Mouse (Mus musculus) thymus, adult 2 months (tissue): ENCODE data around the gene Cd63. TPM values are rescaled to one million over a fixed set of nuclear protein-coding genes. Genes with fewer than 3 reads are reported as not detected.

Source experiments
- DNase-seq: peaks from one replicate; pipeline ENCODE4 v3.0.0; 2021
- H3K27ac ChIP-seq: fragments of 200-500 bp; 2 replicates; pipeline ENCODE4 v1.5.1; 2012; ENCODE audit warnings: low read length, control low read depth; ENCODE audit not compliant: control insufficient read depth, insufficient read depth
- H3K27me3 ChIP-seq: fragments of 200-500 bp; 2 replicates; pipeline ENCODE4 v1.6.1; 2012; ENCODE audit warnings: mild to moderate bottlenecking, low read length, moderate library complexity, mixed read lengths; ENCODE audit not compliant: control insufficient read depth, insufficient read depth
- H3K36me3 ChIP-seq: fragments of 200-500 bp; 2 replicates; pipeline ENCODE4 v1.6.1; 2012; ENCODE audit warnings: mild to moderate bottlenecking, low read length, moderate library complexity; ENCODE audit not compliant: control insufficient read depth, insufficient read depth
- H3K4me1 ChIP-seq: fragments of 200-500 bp; replicated peaks from 2 replicates; pipeline ENCODE4 v1.6.1; 2012; ENCODE audit warnings: low read length; ENCODE audit not compliant: control insufficient read depth, insufficient read depth
- H3K4me3 ChIP-seq: fragments of 200-500 bp; 2 replicates; pipeline ENCODE4 v1.5.1; 2012; ENCODE audit warnings: mild to moderate bottlenecking, low read length, control low read depth, moderate library complexity; ENCODE audit not compliant: control insufficient read depth, insufficient read depth
- CTCF ChIP-seq: fragments of 200-500 bp; IDR thresholded peaks from 2 replicates; pipeline ENCODE4 v1.5.1; 2012; ENCODE audit warnings: mild to moderate bottlenecking, control low read depth, low read length, moderate library complexity, borderline replicate concordance; ENCODE audit not compliant: control insufficient read depth, poor library complexity, insufficient read depth; ENCODE audit errors: extremely low read depth
- POLR2A ChIP-seq: fragments of 200-500 bp; IDR thresholded peaks from 2 replicates; pipeline ENCODE4 v1.6.1; 2012; ENCODE audit warnings: mild to moderate bottlenecking, low read length, control low read depth, moderate library complexity; ENCODE audit not compliant: control insufficient read depth, poor library complexity, insufficient read depth; ENCODE audit errors: extremely low read depth
- WGBS: fragments of 180-500 bp; shearing (Covaris S2); methylation state at CpG from one replicate; pipeline ENCODE4 v1.1.7; 2018; 5-methylcytosine and 5-hydroxymethylcytosine counted together
- polyA plus RNA-seq: library from polyadenylated mRNA; depleted of rRNA; stranded (reverse); fragments of >200 nt; gene quantifications from 2 replicates; pipeline ENCODE4 v1.2.3, GENCODE M21; 2012

Gene Cd63
- polyA plus RNA-seq, 1 experiment: 62.1 TPM

DNA sequence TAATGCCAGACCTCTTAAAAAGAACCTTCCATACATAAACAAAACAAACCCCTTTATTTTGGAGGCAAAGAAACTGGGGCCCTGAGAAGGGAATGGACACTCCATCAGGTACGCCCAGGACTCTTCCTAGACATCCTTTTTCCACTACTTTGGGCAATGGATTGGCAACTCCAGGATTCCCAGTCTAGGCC lies 21.9 kb downstream of the Cd63 start, which contains the start of gene Rdh5:
TSS of gene Rdh5 (minus strand) at position 67 of the 191 bp plus-strand sequence.
- H3K27ac ChIP-seq: no peak within 1 kb of the TSS
- TF ChIP-seq POLR2A (no peak), CTCF (no peak)
- WGBS: 69% methylated on average over 1 of the region's 1 CpGs
- no peaks in the 10 kb centered on the region for H3K36me3 ChIP-seq
- no peaks in the 10 kb centered on the region for H3K27me3 ChIP-seq
- peaks cover 15% of the 10 kb centered on the region for H3K4me1 ChIP-seq
- H3K4me3 ChIP-seq: peak within 1 kb of the TSS; percentile 77
- DNase-seq: no peak

DNA sequence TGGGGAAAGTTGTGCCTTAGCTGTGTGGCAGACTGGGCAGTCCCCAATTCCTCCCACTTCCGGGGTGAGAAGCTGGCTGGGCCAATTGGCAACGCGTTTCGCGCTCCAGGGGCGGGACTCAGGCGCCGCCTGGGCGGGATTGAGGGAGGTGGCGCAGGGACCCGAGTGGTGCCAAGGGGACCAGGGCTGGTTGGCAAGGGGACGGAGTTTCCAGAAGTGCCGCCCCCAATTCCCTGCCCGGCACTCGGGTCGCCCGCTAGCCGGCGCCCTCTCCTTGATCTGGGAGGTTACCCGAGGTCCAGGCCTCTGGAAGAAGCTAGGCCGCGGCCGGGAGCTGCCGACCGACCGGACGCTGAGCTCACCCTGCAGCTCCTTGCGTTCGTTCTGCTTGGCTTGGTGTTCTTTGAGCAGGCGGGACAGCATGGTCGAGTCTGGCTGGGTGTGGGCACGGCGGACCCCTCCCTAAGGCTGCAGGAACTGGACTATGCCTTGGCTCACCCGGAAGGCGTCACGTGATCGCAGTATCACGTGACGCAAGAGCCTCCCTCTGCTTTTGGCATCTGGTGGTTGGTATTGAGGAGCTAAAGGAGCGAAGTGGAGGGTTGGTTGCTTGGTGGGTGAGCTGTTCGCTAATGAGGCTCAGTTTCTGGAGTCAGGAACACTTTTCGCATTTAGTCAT lies 22.4 kb downstream of the Cd63 start:
- 0 out of 2 replicates have a peak, but pooled peaks have one; percentile 16 for TF ChIP-seq CTCF
- TF ChIP-seq POLR2A: peak; percentile 43; the same call in 1 of the 2 replicates
- H3K4me3 ChIP-seq: peak overlapping the region; percentile 77
- peak; percentile 96 for DNase-seq
- under 1% methylated on average over 42 of the region's 42 CpGs for WGBS
- no peak overlapping the region for H3K27ac ChIP-seq
- H3K4me1 ChIP-seq: peaks cover 15% of the 10 kb centered on the region
- H3K27me3 ChIP-seq: no peaks in the 10 kb centered on the region
- H3K36me3 ChIP-seq: no peaks in the 10 kb centered on the region

DNA sequence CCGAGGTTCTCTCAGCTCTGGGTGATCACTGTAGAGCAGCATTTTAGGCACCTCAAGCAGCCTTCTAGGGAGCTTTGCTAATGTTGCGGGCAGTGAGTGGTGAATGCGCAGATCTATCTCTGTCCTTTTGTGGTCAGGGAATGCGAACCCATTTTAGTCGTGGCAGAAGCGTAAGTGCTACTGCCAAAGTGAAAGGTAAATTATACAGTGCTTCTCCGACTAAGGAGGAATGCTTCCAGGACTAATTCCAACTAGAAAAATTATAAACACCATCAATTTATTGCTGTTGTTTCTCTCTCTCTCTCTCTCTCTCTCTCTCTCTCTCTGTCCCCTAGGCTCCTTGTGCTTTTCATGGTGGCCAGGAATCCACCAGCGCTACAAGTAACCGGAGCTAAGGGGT lies 23.1 kb downstream of the Cd63 start, which contains the start of gene Bloc1s1:
TSS of gene Bloc1s1 (minus strand) at position 101 of the 400 bp plus-strand sequence.
- Histone ChIP-seq H3K27me3 (no peaks in the 10 kb centered on the region), H3K4me1 (peaks cover 15% of the 10 kb centered on the region), H3K4me3 (peak within 1 kb of the TSS; percentile 77), H3K36me3 (no peaks in the 10 kb centered on the region), H3K27ac (no peak within 1 kb of the TSS)
- WGBS: 31% methylated on average over 9 of the region's 9 CpGs
- no peak for DNase-seq
- no peak for TF ChIP-seq POLR2A
- TF ChIP-seq CTCF: no peak

DNA sequence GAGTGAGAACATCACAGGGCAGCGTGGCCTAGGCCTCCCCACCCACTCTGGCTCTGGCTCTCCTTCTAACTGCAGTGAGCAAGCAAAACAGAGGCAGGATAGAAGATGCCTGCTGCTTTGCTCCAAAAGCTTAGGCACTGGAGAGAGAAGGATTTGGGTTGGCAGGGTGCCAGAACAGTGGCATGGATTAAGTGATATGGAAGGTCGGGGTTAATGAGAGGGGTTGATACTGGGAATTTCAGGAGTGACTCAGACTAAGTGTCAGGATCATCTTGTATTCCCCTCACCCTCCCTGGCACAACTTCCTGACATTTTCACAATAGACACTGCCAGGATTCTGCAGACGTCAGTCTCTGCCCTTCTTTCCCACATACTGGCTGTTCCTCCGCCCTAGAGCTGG lies 27.6 kb downstream of the Cd63 start:
- Histone ChIP-seq H3K36me3 (no peaks in the 10 kb centered on the region), H3K4me3 (no peak overlapping the region), H3K4me1 (peaks cover 6% of the 10 kb centered on the region), H3K27me3 (peaks cover 4% of the 10 kb centered on the region), H3K27ac (no peak overlapping the region)
- TF ChIP-seq CTCF: no peak
- no peak for TF ChIP-seq POLR2A
- 78% methylated on average over 4 of the region's 4 CpGs for WGBS
- DNase-seq: no peak

DNA sequence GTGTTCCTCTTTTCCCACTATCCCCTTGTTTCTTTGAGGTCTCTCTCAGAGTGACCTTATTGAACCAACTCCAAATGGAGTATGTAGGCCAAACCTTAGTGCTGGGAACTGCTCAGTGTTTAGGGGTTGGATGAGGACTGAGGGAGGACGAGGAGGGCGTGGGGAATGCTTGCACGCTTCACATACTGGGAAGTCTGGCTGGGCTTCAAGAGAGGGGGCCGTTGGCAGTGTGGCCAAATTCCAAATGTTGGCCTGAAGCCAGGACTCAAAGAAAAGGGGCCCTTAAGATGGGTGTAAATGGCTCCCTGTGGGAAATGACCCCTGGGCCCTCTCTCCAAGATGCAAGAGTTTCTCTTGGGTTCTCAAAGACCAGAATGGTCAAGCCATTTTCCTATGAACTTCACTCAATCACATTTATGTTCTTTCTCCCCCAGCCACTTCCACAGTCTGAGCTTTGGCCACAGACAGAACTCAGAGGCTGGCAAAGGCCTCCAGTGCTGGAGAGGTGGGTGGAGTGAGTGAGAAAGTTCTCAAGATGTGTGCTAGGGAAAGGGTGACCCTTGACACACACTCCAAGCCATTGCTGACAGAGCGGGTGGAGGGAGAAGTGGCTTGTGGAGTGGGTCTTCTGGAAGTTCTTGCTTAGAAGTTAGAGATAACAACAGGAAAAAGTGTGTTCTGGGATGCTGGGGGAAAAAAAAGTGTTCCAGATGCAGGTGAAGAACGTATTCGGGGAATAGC lies 29.0 kb downstream of the Cd63 start:
- H3K4me3 ChIP-seq: no peak overlapping the region
- H3K27ac ChIP-seq: no peak overlapping the region
- H3K4me1 ChIP-seq: peaks cover 6% of the 10 kb centered on the region
- no peak for DNase-seq
- WGBS: 83% methylated on average over 7 of the region's 7 CpGs
- TF ChIP-seq POLR2A: no peak
- TF ChIP-seq CTCF: no peak
- no peaks in the 10 kb centered on the region for H3K36me3 ChIP-seq
- peaks cover 18% of the 10 kb centered on the region for H3K27me3 ChIP-seq

DNA sequence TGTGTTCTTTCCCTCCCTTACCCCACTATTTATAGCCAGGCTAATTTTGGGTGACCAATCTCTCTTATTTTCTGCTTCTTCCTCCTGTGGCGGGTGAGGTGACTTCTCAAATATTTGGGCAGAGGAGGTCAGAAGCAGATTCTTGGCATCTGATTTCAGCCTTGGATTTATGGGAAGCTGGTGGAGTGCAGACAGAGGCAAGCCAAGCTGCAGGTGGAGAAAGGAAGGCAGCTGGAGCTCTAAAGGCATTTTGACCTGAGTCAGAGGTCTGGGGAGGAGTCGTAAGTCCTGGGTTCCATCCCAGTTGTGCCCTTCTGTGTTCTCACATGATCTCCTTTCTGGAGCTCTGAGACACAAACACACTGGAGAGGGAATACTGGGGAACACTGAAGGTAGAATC lies 30.7 kb downstream of the Cd63 start:
- H3K27ac ChIP-seq: no peak overlapping the region
- no peaks in the 10 kb centered on the region for H3K36me3 ChIP-seq
- DNase-seq: no peak
- H3K4me3 ChIP-seq: no peak overlapping the region
- TF ChIP-seq POLR2A (no peak), CTCF (no peak)
- H3K4me1 ChIP-seq: peaks cover 6% of the 10 kb centered on the region
- peaks cover 18% of the 10 kb centered on the region for H3K27me3 ChIP-seq
- 59% methylated on average over 2 of the region's 2 CpGs for WGBS
